Mouse (Mus musculus) liver, embryonic 11.5 days (tissue): Measurements from ENCODE around the gene Tnfrsf14. TPM values are rescaled to one million over a fixed set of nuclear protein-coding genes. Genes with fewer than 3 reads are reported as not detected.

Experiments
- ATAC-seq: fragments of 200-750 bp; cut with Nextera tagmentation; replicated peaks from 2 replicates; pipeline ENCODE4 v1.8.0; 2017; ENCODE audit warnings: moderate number of reproducible peaks, mild to moderate bottlenecking, moderate TSS enrichment, moderate library complexity; ENCODE audit not compliant: low FRiP score
- DNase-seq: peaks from one replicate; pipeline ENCODE4 v3.0.0-alpha.2; 2017; ENCODE audit warnings: low spot score
- H3K27ac ChIP-seq: fragments of 300-500 bp; sonication (generic); 2 replicates; pipeline ENCODE4 v1.5.1; 2014; ENCODE audit warnings: mild to moderate bottlenecking, low read depth, low read length, control low read depth
- H3K27me3 ChIP-seq: fragments of 300-500 bp; sonication (generic); replicated peaks from 2 replicates; pipeline ENCODE4 v1.6.1; 2014; ENCODE audit warnings: low read length, mixed read lengths; ENCODE audit not compliant: control insufficient read depth, insufficient read depth
- H3K36me3 ChIP-seq: fragments of 300-500 bp; sonication (generic); 2 replicates; pipeline ENCODE4 v1.6.1; 2014; ENCODE audit warnings: mild to moderate bottlenecking, low read length, moderate library complexity, mixed read lengths; ENCODE audit not compliant: control insufficient read depth, insufficient read depth
- H3K4me1 ChIP-seq: fragments of 300-500 bp; sonication (generic); replicated peaks from 2 replicates; pipeline ENCODE4 v1.6.1; 2014; ENCODE audit warnings: low read length, mixed read lengths; ENCODE audit not compliant: control insufficient read depth, insufficient read depth
- H3K4me2 ChIP-seq: fragments of 300-500 bp; sonication (generic); 2 replicates; pipeline ENCODE4 v1.6.1; 2014; ENCODE audit warnings: mild to moderate bottlenecking, control low read depth, moderate library complexity
- H3K4me3 ChIP-seq: fragments of 300-500 bp; sonication (generic); 2 replicates; pipeline ENCODE4 v1.5.1; 2014; ENCODE audit warnings: low read depth, low read length, control low read depth
- H3K9ac ChIP-seq: fragments of 300-500 bp; sonication (generic); 2 replicates; pipeline ENCODE4 v1.6.1; 2014; ENCODE audit warnings: low read depth, low read length, control low read depth
- H3K9me3 ChIP-seq: fragments of 300-500 bp; sonication (generic); 2 replicates; pipeline ENCODE4 v1.6.1; 2016; ENCODE audit warnings: low read length, inconsistent platforms, mixed read lengths; ENCODE audit not compliant: control insufficient read depth
- WGBS: fragments of 180-500 bp; shearing (Covaris S2); extraction: QIAGEN DNeasy Blood & Tissue Kit; methylation state at CpG from one replicate; pipeline ENCODE4 v1.1.7; 2014; 5-methylcytosine and 5-hydroxymethylcytosine counted together
- polyA plus RNA-seq: library from polyadenylated mRNA; unstranded; fragments of >200 nt; fragmentation: Nextera tagmentation; extraction: Ambion mirVana; gene quantifications from 2 replicates; pipeline ENCODE4 v1.2.1, GENCODE M21; 2014

The Tnfrsf14 gene
- polyA plus RNA-seq, 1 experiment from 2014 or later: 23.1 TPM

- Histone ChIP-seq H3K4me2 (no peak overlapping the region), H3K9me3 (no peaks in the 10 kb centered on the region), H3K27ac (no peak overlapping the region), H3K4me3 (no peak overlapping the region), H3K27me3 (peaks cover 4% of the 10 kb centered on the region), H3K36me3 (no peaks in the 10 kb centered on the region), H3K9ac (no peak overlapping the region), H3K4me1 (peaks cover 15% of the 10 kb centered on the region)
- no peak for DNase-seq
- ATAC-seq: no peak
- 88% methylated on average over 2 of the region's 2 CpGs for WGBS
These were observed 26.0 kb downstream of the Tnfrsf14 start for GRCm38 (mm10) chr4:154902371-154902770.

GRCm38 (mm10) chr4:154898506-154899446 lies 29.6 kb downstream of the Tnfrsf14 start, which contains the start of gene Fam213b:
Gene Fam213b (minus strand): TSS chr4:154899135.
- WGBS: 9% methylated on average over 43 of the region's 43 CpGs
- peaks cover 27% of the 10 kb centered on the region for H3K27me3 ChIP-seq
- peak within 1 kb of the TSS; percentile 86 for H3K4me2 ChIP-seq
- no peaks in the 10 kb centered on the region for H3K9me3 ChIP-seq
- ATAC-seq (peak; percentile 97), DNase-seq (peak; percentile 84)
- H3K9ac ChIP-seq: peak within 1 kb of the TSS; percentile 49
- H3K4me1 ChIP-seq: peaks cover 11% of the 10 kb centered on the region
- H3K4me3 ChIP-seq: peak within 1 kb of the TSS; percentile 60
- no peaks in the 10 kb centered on the region for H3K36me3 ChIP-seq
- no peak within 1 kb of the TSS for H3K27ac ChIP-seq

- Histone ChIP-seq H3K4me3 (peak overlapping the region; percentile 60), H3K27me3 (peaks cover 27% of the 10 kb centered on the region), H3K27ac (no peak overlapping the region), H3K9me3 (no peaks in the 10 kb centered on the region), H3K4me2 (peak overlapping the region; percentile 86), H3K36me3 (no peaks in the 10 kb centered on the region), H3K9ac (peak overlapping the region; percentile 49), H3K4me1 (peaks cover 11% of the 10 kb centered on the region)
- WGBS: 68% methylated on average over 6 of the region's 6 CpGs
- DNase-seq: no peak
- no peak for ATAC-seq
These were observed 30.5 kb downstream of the Tnfrsf14 start for GRCm38 (mm10) chr4:154897676-154898465.

GRCm38 (mm10) chr4:154895549-154895948 lies 32.8 kb downstream of the Tnfrsf14 start:
- Histone ChIP-seq H3K27ac (no peak overlapping the region), H3K27me3 (peaks cover 27% of the 10 kb centered on the region), H3K36me3 (no peaks in the 10 kb centered on the region), H3K9ac (no peak overlapping the region), H3K4me2 (no peak overlapping the region), H3K4me3 (no peak overlapping the region), H3K9me3 (no peaks in the 10 kb centered on the region), H3K4me1 (peaks cover 11% of the 10 kb centered on the region)
- DNase-seq (no peak), ATAC-seq (no peak)
- 63% methylated on average over 5 of the region's 5 CpGs for WGBS

- WGBS: 84% methylated on average over 14 of the region's 14 CpGs
These were observed 37.5 kb downstream of the Tnfrsf14 start for GRCm38 (mm10) chr4:154890887-154891286.

GRCm38 (mm10) chr4:154887593-154888250 lies 40.6 kb downstream of the Tnfrsf14 start:
- Histone ChIP-seq H3K9me3 (no peaks in the 10 kb centered on the region), H3K4me1 (no peaks in the 10 kb centered on the region), H3K4me3 (no peak overlapping the region), H3K4me2 (no peak overlapping the region), H3K9ac (no peak overlapping the region), H3K27me3 (peaks cover 7% of the 10 kb centered on the region; the same call in 1 of the 2 replicates), H3K36me3 (no peaks in the 10 kb centered on the region), H3K27ac (no peak overlapping the region)
- 79% methylated on average over 15 of the region's 15 CpGs for WGBS
- ATAC-seq: 0 out of 2 replicates have a peak, but pooled peaks have one; percentile 14
- DNase-seq: no peak

More at GRCm38 (mm10) chr4:154890887-154891286, 37.5 kb downstream of the Tnfrsf14 start:
- ATAC-seq (no peak), DNase-seq (no peak)
- no peak overlapping the region for H3K9ac ChIP-seq
- no peak overlapping the region for H3K4me2 ChIP-seq
- H3K9me3 ChIP-seq: no peaks in the 10 kb centered on the region
- peaks cover 9% of the 10 kb centered on the region for H3K27me3 ChIP-seq
- no peaks in the 10 kb centered on the region for H3K36me3 ChIP-seq
- H3K4me3 ChIP-seq: no peak overlapping the region
- H3K27ac ChIP-seq: no peak overlapping the region
- H3K4me1 ChIP-seq: no peaks in the 10 kb centered on the region

GRCm38 (mm10) chr4:154886876-154887592 lies 41.3 kb downstream of the Tnfrsf14 start:
- no peak overlapping the region for H3K4me3 ChIP-seq
- no peak overlapping the region for H3K4me2 ChIP-seq
- H3K9ac ChIP-seq: no peak overlapping the region
- H3K4me1 ChIP-seq: peaks cover 2% of the 10 kb centered on the region
- 69% methylated on average over 13 of the region's 13 CpGs for WGBS
- no peak overlapping the region for H3K27ac ChIP-seq
- DNase-seq: no peak
- H3K36me3 ChIP-seq: no peaks in the 10 kb centered on the region
- H3K9me3 ChIP-seq: no peaks in the 10 kb centered on the region
- H3K27me3 ChIP-seq: peaks cover 7% of the 10 kb centered on the region; the same call in 1 of the 2 replicates
- no peak for ATAC-seq

- Histone ChIP-seq H3K4me2 (no peak overlapping the region), H3K27ac (no peak overlapping the region), H3K4me1 (peaks cover 17% of the 10 kb centered on the region), H3K36me3 (no peaks in the 10 kb centered on the region), H3K9ac (no peak overlapping the region), H3K4me3 (no peak overlapping the region), H3K27me3 (peaks cover 7% of the 10 kb centered on the region; the same call in 1 of the 2 replicates), H3K9me3 (no peaks in the 10 kb centered on the region)
- DNase-seq (no peak), ATAC-seq (no peak)
- WGBS: 76% methylated on average over 11 of the region's 11 CpGs
These were observed 42.9 kb downstream of the Tnfrsf14 start for GRCm38 (mm10) chr4:154885416-154885815.
